Mouse (Mus musculus) lung, embryonic 14.5 days (tissue): ENCODE measurements around the gene Chchd1. TPM values are rescaled to one million over a fixed set of nuclear protein-coding genes. Genes with fewer than 3 reads are reported as not detected.
A peak's percentile ranks its signal among the peaks of the same experiment; 100 is the strongest.
"Not testable (repeated sequence)": the region's sequence is repeated elsewhere in the genome, so short reads cannot be mapped to it uniquely, and the experiment has no call there.

Source experiments
- ATAC-seq: fragments of 200-750 bp; cut with Nextera tagmentation; 2 replicates; pipeline ENCODE4 v1.8.0; 2017; ENCODE audit warnings: mild to moderate bottlenecking, moderate TSS enrichment, moderate library complexity; ENCODE audit not compliant: insufficient read depth
- DNase-seq: peaks from one replicate; pipeline ENCODE4 v3.0.0-alpha.2; 2015
- H3K27ac ChIP-seq: fragments of 300-500 bp; sonication (generic); 2 replicates; pipeline ENCODE4 v1.5.1; 2014; ENCODE audit warnings: low read depth, mild to moderate bottlenecking, moderate library complexity
- H3K27me3 ChIP-seq: fragments of 300-500 bp; sonication (generic); 2 replicates; pipeline ENCODE4 v1.6.1; 2014; ENCODE audit warnings: low read length, control low read depth; ENCODE audit not compliant: insufficient read depth
- H3K36me3 ChIP-seq: fragments of 300-500 bp; sonication (generic); 2 replicates; pipeline ENCODE4 v1.6.1; 2014; ENCODE audit warnings: control low read depth; ENCODE audit not compliant: insufficient read depth
- H3K4me1 ChIP-seq: fragments of 300-500 bp; sonication (generic); 2 replicates; pipeline ENCODE4 v1.6.1; 2014; ENCODE audit warnings: antibody characterized with exemption, control low read depth; ENCODE audit not compliant: insufficient read depth
- H3K4me2 ChIP-seq: fragments of 300-500 bp; sonication (generic); 2 replicates; pipeline ENCODE4 v1.6.1; 2014; ENCODE audit warnings: mild to moderate bottlenecking
- H3K4me3 ChIP-seq: fragments of 300-500 bp; sonication (generic); 2 replicates; pipeline ENCODE4 v1.5.1; 2014; ENCODE audit warnings: low read depth, low read length
- H3K9ac ChIP-seq: fragments of 300-500 bp; sonication (generic); 2 replicates; pipeline ENCODE4 v1.6.1; 2014
- H3K9me3 ChIP-seq: fragments of 300-500 bp; sonication (generic); 2 replicates; pipeline ENCODE4 v1.6.1; 2016; ENCODE audit warnings: low read depth, low read length, control low read depth
- CTCF ChIP-seq: IDR thresholded peaks from 2 replicates; pipeline ENCODE4 v1.5.1; 2016; ENCODE audit warnings: antibody characterized with exemption, low read depth
- WGBS: fragments of 180-500 bp; shearing (Covaris S2); extraction: QIAGEN DNeasy Blood & Tissue Kit; methylation state at CpG from one replicate; pipeline ENCODE4 v1.1.7; 2014; 5-methylcytosine and 5-hydroxymethylcytosine counted together
- polyA plus RNA-seq: library from polyadenylated mRNA; unstranded; fragments of >200 nt; fragmentation: Nextera tagmentation; extraction: Ambion mirVana; gene quantifications from 2 replicates; pipeline ENCODE4 v1.2.1, GENCODE M21; 2014

Gene Chchd1
- polyA plus RNA-seq, 1 experiment from 2014 or later = 227 TPM

DNA sequence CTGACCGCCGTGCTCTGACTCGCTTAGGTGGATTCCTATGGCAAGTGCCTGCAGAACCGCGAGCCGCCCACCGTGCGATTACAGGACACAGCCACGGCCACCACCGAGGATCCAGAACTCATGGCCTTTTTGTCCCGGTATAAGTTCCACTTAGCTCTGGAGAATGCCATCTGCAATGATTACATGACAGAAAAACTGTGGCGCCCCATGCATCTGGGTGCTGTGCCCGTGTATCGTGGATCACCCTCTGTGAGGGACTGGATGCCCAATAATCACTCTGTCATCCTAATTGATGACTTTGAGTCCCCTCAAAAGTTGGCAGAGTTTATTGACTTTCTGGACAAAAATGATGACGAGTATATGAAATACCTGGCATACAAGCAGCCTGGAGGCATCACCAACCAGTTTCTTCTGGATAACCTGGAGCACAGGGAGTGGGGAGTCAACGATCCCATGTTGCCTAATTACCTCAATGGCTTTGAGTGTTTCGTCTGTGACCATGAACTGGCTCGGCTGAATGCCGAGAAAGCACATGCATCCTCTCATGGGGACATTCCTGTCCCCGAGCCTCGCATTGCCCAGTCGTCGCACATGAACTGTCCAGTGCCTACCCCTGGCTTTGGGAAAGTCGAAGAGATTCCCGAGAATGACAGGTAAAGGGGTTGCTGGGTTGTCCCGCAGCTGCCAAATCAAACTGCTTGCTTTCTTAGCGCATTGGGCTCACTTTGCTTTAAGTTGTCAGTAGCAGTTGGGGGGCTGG is 6.9 kb upstream of the Chchd1 start:
- peaks cover 10% of the 10 kb centered on the region; the same call in 1 of the 2 replicates for H3K4me1 ChIP-seq
- WGBS = 11% methylated on average over 27 of the region's 27 CpGs
- TF ChIP-seq CTCF = no peak
- no peaks in the 10 kb centered on the region for H3K27me3 ChIP-seq
- H3K9ac ChIP-seq = peak overlapping the region; percentile 90
- ATAC-seq (no peak), DNase-seq (peak; percentile 19)
- H3K9me3 ChIP-seq = no peaks in the 10 kb centered on the region
- peak overlapping the region; percentile 97 for H3K27ac ChIP-seq
- H3K36me3 ChIP-seq = peaks cover 52% of the 10 kb centered on the region
- H3K4me2 ChIP-seq = peak overlapping the region; percentile 76
- peak overlapping the region; percentile 83 for H3K4me3 ChIP-seq

DNA sequence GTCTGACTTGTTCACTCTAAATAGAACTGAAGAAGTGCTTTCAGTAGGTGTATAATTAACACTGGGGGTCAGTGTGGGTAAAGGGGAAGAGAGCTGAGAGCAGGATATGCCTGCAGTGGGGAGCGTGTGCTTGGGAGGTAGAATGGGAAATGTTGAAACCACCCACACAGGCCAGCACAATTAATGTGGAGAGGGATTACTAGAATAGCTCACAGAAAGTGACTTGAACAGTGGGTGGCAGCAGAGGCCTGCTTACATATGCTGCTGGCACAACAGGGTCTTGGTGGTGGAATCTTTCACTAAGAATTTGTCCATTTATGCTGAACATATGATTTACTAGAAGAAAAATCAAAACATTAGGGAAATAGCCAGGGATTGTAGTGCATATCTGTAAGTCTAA is 5.8 kb upstream of the Chchd1 start:
- TF ChIP-seq CTCF = peak; percentile 69
- WGBS = 10% methylated on average over 1 of the region's 1 CpGs
- Histone ChIP-seq H3K9me3 (no peaks in the 10 kb centered on the region), H3K27ac (no peak overlapping the region), H3K36me3 (peaks cover 42% of the 10 kb centered on the region), H3K27me3 (no peaks in the 10 kb centered on the region), H3K4me1 (peaks cover 16% of the 10 kb centered on the region), H3K9ac (peak overlapping the region; percentile 90; the same call in 1 of the 2 replicates), H3K4me3 (peak overlapping the region; percentile 83), H3K4me2 (peak overlapping the region; percentile 76)
- DNase-seq = peak; percentile 82
- ATAC-seq = no peak

DNA sequence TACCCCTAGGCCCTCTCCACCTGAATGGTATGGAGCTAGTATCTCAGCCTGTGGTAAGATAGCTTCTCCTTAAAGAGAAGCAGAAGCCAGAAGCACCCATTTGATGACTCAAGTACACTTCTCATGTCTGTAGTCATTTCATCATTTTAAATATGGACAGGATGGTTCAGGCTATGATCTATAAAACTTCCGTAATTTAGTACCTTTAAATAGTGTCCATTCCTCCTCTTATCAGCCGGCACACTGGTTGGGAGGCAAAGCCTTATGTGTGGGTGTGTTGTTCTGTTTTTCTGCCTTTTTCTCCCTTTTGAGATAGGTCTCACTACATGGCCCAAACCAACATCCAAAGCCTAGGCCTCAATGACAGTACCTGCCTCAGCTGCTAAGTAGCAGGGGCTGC is 4.3 kb upstream of the Chchd1 start:
- H3K9ac ChIP-seq = no peak overlapping the region

DNA sequence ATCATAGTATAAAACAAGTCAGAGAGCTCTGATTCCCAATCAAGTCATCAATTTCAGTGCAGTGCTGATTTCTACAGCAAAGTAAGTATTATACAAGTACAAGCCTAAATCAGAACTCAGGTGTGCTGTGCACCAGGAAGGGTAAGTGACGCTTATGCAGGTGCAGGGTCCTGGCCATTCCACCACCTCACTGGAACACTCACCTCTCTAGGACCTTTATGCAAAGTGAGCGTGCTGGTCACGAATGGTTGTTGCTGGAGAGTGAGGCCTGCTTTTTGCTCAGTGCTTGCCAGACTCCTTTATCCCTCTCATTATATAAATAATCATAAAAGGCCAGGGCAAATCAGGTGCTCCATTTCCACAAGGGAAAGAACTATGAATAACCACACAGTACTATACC is 2.4 kb upstream of the Chchd1 start:
- H3K27ac ChIP-seq = no peak overlapping the region
- H3K27me3 ChIP-seq = no peaks in the 10 kb centered on the region
- WGBS = 76% methylated on average over 3 of the region's 3 CpGs
- no peak for DNase-seq
- no peaks in the 10 kb centered on the region for H3K9me3 ChIP-seq
- ATAC-seq = no peak
- no peak overlapping the region for H3K9ac ChIP-seq
- H3K36me3 ChIP-seq = peaks cover 28% of the 10 kb centered on the region
- H3K4me2 ChIP-seq = no peak overlapping the region
- peaks cover 16% of the 10 kb centered on the region for H3K4me1 ChIP-seq
- TF ChIP-seq CTCF = no peak
- H3K4me3 ChIP-seq = no peak overlapping the region

More for the DNA sequence above, 4.3 kb upstream of the Chchd1 start:
- Histone ChIP-seq H3K36me3 (peaks cover 26% of the 10 kb centered on the region), H3K4me2 (0 out of 2 replicates have a peak overlapping the region, but pooled peaks have one; percentile 76), H3K4me3 (no peak overlapping the region), H3K9me3 (no peaks in the 10 kb centered on the region), H3K27me3 (no peaks in the 10 kb centered on the region), H3K27ac (no peak overlapping the region), H3K4me1 (peaks cover 16% of the 10 kb centered on the region)
- WGBS = 82% methylated on average over 2 of the region's 2 CpGs
- DNase-seq (no peak), ATAC-seq (no peak)
- no peak for TF ChIP-seq CTCF

DNA sequence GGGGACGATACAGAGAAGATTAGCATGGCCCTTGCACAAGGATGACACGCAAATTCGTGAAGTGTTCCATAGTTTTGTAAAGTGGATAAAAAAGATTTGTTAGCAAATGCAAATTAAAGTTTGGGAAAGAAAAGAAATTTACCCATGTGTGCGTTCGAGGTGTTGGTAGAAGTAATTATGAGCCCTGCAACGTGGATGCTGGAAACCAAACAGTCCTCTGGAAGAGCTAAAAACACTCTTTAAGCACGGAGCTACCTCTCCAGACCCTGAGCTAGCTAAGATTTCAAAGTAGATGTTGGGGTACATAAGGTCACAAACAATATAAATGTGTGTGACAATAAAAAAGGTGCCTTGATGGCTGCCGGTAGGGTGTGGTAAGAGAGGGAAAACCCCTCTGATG is 1.3 kb upstream of the Chchd1 start:
- H3K4me1 ChIP-seq = peaks cover 10% of the 10 kb centered on the region
- H3K9ac ChIP-seq = peak overlapping the region; percentile 93; the same call in 1 of the 2 replicates
- TF ChIP-seq CTCF = no peak
- H3K27ac ChIP-seq = peak overlapping the region; percentile 5; the same call in 1 of the 2 replicates
- H3K4me3 ChIP-seq = peak overlapping the region; percentile 84
- peaks cover 31% of the 10 kb centered on the region for H3K36me3 ChIP-seq
- DNase-seq = no peak
- H3K27me3 ChIP-seq = no peaks in the 10 kb centered on the region
- no peak for ATAC-seq
- WGBS = 70% methylated on average over 8 of the region's 8 CpGs
- H3K4me2 ChIP-seq = peak overlapping the region; percentile 74
- H3K9me3 ChIP-seq = no peaks in the 10 kb centered on the region

DNA sequence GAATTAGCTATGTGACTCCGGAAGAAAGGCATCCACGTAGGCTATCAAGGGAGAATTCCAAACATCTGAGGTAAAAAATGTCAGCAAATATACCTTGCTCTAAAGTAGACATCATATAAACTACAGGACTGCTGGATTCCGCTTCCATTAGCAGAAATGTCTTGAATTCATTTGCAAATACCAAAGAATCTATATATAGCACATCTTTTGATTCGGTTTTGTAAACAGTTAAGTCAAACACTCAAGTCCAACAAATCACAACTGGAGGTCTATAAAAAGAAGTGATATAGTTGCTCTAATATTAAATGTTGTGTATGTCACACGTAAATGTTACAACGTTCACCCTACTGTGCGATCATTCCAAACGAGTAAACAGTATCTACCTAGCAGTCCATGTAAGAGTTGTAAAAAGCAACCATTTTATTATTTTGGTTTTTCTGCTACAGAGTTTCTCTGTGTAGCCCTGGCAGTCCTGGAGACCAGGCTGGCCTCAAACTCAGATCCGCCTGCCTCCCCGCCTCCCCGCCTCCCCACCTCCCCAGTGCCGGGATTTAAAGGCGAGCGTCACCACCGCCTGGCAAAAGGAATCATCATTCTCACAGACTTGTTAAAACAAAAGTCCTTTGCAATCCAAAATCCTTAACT is 588 bp upstream of the Chchd1 start:
- ATAC-seq = peak; percentile 35
- Histone ChIP-seq H3K36me3 (peaks cover 31% of the 10 kb centered on the region), H3K27ac (peak overlapping the region; percentile 94), H3K4me2 (peak overlapping the region; percentile 74), H3K9ac (peak overlapping the region; percentile 93), H3K4me3 (peak overlapping the region; percentile 84), H3K27me3 (no peaks in the 10 kb centered on the region), H3K9me3 (no peaks in the 10 kb centered on the region), H3K4me1 (peaks cover 6% of the 10 kb centered on the region)
- DNase-seq = peak; percentile 40
- TF ChIP-seq CTCF = no peak
- 5% methylated on average over 15 of the region's 15 CpGs for WGBS

DNA sequence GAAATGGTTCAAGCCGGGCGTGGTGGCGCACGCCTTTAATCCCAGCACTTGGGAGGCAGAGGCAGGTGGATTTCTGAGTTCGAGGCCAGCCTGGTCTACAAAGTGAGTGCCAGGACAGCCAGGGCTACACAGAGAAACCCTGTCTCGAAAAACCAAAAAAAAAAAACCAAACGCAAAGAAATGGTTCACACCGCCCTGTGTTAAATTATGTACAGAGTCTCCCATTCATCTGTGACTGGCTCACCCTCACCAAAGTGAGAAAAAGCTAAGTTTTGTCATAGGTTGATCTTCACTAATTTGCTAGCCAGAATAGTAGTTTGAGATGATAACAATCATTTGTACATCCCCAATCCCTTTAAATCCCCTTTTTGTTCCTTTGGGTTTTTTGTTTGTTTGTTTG is 655 bp downstream of the Chchd1 start:
- Histone ChIP-seq H3K9ac (peak overlapping the region; percentile 93), H3K4me2 (peak overlapping the region; percentile 74), H3K4me3 (peak overlapping the region; percentile 84), H3K27ac (peak overlapping the region; percentile 94), H3K36me3 (peaks cover 25% of the 10 kb centered on the region)
- not testable (repeated sequence) for ATAC-seq, H3K27me3 ChIP-seq, H3K4me1 ChIP-seq, H3K9me3 ChIP-seq, DNase-seq
- WGBS = 5% methylated on average over 8 of the region's 8 CpGs
